Mouse (Mus musculus) olfactory bulb, adult 2 months (tissue): ENCODE measurements at regions not wholly inside any gene's neighbourhood (a gene's known extent, or its start where the extent isn't known, plus 50 kb on each side); places are given as distances from the start of the nearest gene placed in this dataset.

Source experiments
- H3K27ac ChIP-seq: fragments of 200-500 bp; 2 replicates; pipeline ENCODE4 v1.5.1; 2012; ENCODE audit warnings: low read depth, low read length; ENCODE audit not compliant: insufficient read depth
- H3K4me1 ChIP-seq: fragments of 200-500 bp; 2 replicates; pipeline ENCODE4 v1.6.1; 2012; ENCODE audit warnings: low read length; ENCODE audit not compliant: control insufficient read depth, insufficient read depth
- H3K4me3 ChIP-seq: fragments of 200-500 bp; 2 replicates; pipeline ENCODE4 v1.5.1; 2012; ENCODE audit warnings: mild to moderate bottlenecking, low read depth, low read length, moderate library complexity; ENCODE audit not compliant: insufficient read depth
- CTCF ChIP-seq: fragments of 200-500 bp; IDR thresholded peaks from 2 replicates; pipeline ENCODE4 v1.5.1; 2012; ENCODE audit warnings: low read depth, mild to moderate bottlenecking, low read length, moderate library complexity; ENCODE audit not compliant: insufficient read depth
- POLR2A ChIP-seq: fragments of 200-500 bp; IDR thresholded peaks from 2 replicates; pipeline ENCODE4 v1.6.1; 2012; ENCODE audit warnings: mild to moderate bottlenecking, low read depth, low read length, moderate library complexity; ENCODE audit not compliant: insufficient read depth
- WGBS: fragments of 180-500 bp; shearing (Covaris S2); methylation state at CpG from one replicate; pipeline ENCODE4 v1.1.7; 2018; 5-methylcytosine and 5-hydroxymethylcytosine counted together

DNA sequence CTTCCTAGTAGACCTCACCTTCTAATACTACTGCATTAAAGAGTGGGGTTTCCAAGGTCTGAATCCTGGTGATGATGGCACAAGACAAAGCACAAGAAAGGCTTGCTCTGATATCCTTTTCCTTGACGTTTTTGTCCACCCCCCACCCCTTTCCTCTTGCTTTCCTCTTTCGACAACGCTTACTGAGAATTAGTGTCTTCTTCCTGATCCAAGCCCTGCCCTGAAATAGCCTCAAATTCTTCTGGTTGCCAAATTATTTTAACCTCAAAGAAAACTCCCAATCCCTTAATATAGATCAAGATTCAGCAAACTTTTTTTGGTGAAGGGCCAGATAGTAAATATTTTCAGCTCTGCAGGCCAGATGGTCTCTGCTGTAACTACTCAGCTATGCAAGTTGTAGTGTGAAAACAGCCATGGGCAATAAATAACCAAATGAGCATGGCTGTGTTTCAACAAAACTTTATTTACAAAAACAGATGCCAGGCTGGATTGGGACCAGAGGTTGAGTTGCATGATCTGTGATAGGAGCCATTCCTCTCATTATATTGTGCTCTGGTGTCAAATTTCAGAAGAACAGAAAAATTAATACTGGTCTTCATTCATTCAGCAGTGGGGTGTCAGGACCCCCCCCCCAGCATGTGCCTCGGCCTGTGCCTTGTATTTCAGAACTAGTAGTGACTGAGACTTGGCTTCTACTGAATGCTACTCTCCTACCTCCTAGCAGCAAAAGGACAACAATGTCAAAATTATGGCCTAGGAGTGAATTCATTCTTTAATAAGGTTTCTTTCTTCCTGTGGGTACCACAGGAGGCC is 218.5 kb upstream of the Nrip1 start:
- whole genome bisulfite sequencing, result 69% methylated on average over 4 of the region's 4 CpGs
- Histone ChIP-seq H3K27ac (no peak overlapping the region), H3K4me1 (no peaks in the 10 kb centered on the region), H3K4me3 (no peak overlapping the region)
- TF ChIP-seq POLR2A (no peak), CTCF (no peak)

DNA sequence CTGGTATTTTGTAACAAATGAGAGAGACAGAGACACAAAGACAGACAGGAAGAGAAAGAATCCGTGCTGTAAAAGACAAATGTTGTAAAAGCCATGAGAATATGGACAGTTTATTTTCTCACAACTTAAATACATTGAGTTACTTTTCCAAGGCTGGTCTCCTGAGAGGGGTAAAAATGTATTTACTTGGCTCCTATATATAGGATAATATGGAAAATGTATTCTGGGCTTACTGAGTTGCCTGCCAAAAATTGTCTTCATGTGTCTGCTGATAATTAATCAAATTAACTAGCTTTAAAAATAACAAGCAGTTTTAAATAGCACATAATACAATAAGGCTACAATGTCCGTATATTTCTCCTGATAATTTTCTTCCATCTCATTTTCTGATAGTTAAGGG is 216.2 kb upstream of the Nrip1 start:
- TF ChIP-seq CTCF, result no peak
- no peak for TF ChIP-seq POLR2A
- WGBS, result 68% methylated on average over 2 of the region's 2 CpGs
- no peaks in the 10 kb centered on the region for H3K4me1 ChIP-seq
- no peak overlapping the region for H3K27ac ChIP-seq
- no peak overlapping the region for H3K4me3 ChIP-seq

DNA sequence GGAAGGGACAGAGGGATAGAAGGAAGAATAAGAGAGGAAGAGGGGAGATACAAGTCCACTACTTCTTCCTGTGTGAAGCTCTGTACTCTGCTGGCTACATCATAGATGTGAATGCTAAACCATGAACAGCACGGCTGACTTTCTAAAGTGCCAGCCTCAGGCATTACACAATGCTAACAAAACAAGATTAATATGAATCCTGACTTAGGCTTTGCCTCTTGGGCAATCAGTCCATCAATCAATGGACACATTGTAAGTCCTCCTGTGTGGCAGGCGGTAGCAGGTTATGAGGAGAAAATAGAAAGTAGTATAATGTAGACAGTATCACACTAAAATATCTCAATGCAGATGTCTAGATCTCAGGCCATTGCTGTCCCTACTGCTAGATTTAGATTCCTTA is 203.6 kb upstream of the Nrip1 start:
- no peak overlapping the region for H3K4me3 ChIP-seq
- H3K27ac ChIP-seq, result no peak overlapping the region
- 94% methylated on average over 2 of the region's 2 CpGs for WGBS
- TF ChIP-seq POLR2A, result no peak
- no peak for TF ChIP-seq CTCF
- no peaks in the 10 kb centered on the region for H3K4me1 ChIP-seq

DNA sequence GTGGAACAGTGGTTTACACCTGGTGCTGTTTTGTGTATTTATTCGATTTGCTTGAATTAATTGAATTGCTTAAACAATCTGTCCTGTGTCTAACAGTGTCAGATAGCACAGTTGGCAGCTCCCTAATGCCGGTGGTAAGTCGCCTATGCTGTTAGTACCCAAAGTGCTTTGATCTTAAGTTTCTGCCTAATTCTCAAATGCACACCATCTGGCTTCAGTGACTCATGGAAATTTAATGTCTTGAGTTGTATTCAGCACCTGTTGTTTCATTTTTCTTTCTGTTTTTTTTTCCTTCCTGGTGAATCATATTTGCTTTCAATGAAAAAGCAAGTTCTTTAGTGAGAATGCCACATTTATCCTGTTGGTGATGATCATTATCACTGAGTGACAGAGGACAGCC is 201.7 kb upstream of the Nrip1 start:
- WGBS, result 52% methylated on average over 3 of the region's 3 CpGs
- H3K27ac ChIP-seq, result no peak overlapping the region
- TF ChIP-seq POLR2A (no peak), CTCF (no peak)
- no peak overlapping the region for H3K4me3 ChIP-seq
- no peaks in the 10 kb centered on the region for H3K4me1 ChIP-seq

DNA sequence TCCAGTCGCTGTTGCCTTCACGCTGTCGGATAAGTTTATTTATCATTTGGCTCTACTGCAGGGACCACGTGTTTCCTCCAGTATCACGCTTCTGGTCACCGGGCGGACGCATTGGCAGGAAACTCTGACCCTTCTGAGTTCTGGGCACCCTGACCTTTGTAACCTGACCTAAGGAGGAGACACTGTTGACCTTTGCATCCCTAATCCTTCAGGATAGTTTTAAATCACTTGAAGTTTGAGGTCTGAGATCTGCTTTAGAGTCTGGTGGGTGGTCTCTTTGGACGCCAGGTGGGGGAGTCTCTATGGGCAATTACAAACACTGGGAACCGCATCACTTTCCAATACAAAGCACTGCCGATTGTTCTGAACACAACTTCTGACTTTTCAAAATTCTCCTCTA is 192.6 kb upstream of the Nrip1 start:
- WGBS, result 76% methylated on average over 11 of the region's 11 CpGs
- H3K4me1 ChIP-seq, result no peaks in the 10 kb centered on the region
- TF ChIP-seq POLR2A (no peak), CTCF (no peak)

DNA sequence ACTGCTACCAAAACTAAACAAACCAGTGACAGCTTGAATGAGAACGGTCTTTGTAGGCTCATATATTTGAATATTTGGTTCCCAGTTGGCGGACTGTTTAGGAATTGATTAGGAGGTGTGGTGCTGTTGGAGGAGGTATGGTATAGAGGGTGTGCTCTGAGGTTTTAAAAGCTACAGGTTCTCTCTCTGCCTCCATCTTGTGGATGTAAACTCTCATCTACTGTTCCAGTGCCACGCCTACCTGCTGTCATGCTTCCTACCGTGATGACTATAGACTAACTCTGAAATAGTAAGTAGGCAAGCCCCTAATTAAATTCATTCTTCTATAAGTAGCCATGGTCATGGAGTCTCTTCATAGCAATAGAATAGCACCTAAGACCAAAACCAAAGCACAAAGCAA is 181.2 kb upstream of the Nrip1 start:
- WGBS, result 80% methylated on average over 4 of the region's 4 CpGs
- Histone ChIP-seq H3K4me3 (no peak overlapping the region), H3K4me1 (no peaks in the 10 kb centered on the region), H3K27ac (no peak overlapping the region)
- no peak for TF ChIP-seq CTCF
- TF ChIP-seq POLR2A, result no peak

More for the DNA sequence above, 192.6 kb upstream of the Nrip1 start:
- H3K4me3 ChIP-seq, result no peak overlapping the region
- no peak overlapping the region for H3K27ac ChIP-seq

DNA sequence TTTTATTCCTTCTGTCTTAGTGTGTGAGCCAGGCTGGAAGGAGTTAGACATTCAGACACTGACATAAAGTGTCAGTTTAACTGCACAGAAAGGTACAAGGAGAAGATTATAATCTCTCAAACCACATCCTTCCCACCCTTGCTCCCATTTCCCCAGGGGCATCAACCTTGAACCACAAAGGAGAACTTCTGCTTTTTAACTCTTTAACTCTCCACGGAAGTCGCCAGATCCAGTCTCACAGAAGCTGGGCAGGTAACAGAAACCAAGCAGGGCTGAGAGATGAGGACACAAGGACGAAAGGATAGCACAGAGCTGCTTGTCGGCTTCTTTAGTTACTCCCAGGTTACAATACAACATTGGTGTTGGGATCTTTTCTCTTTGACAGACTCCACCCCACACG is 176.0 kb upstream of the Nrip1 start:
- TF ChIP-seq POLR2A (no peak), CTCF (no peak)

DNA sequence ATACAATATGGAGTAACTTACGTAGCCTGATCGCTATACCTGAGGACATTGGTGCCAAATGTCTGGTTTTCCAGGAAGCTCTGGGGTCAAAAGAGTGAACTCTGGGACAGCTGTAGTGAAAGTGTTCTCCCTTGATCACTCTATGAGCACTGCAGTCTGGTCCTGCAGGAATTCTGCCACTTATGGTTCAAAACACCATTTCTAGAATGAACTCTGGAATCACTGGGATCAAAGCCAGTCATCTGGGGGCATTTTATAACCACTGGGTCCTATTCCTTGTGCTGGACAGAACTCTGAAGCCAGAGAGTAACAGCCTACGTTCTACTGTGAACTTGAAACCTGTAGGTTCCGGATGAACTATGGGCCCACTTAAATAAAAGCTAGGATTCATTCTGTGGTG is 173.5 kb upstream of the Nrip1 start:
- Histone ChIP-seq H3K27ac (no peak overlapping the region), H3K4me3 (no peak overlapping the region), H3K4me1 (no peaks in the 10 kb centered on the region)
- 93% methylated on average over 4 of the region's 4 CpGs for WGBS
- TF ChIP-seq POLR2A, result no peak
- no peak for TF ChIP-seq CTCF

More for the DNA sequence above, 176.0 kb upstream of the Nrip1 start:
- Histone ChIP-seq H3K4me1 (no peaks in the 10 kb centered on the region), H3K4me3 (no peak overlapping the region), H3K27ac (no peak overlapping the region)
- WGBS, result 85% methylated on average over 5 of the region's 5 CpGs

DNA sequence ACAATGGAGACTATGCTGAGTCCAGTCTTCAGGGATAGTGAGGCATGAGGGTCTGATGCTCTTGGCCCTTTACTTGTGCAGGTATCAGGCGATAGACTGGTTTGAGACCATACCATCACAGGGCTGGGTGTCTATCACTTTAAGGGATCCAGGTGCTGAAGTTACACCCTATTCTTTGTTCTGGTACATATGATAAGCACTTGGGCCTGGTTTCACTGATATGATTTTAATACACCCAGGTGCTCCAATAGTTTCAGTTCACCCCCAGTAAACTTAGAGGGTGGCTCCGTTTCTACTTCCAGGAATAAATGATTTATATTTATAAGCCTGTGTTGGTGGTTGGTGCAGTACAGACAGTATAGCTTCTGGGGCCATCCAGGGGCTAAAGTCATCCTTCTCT is 173.0 kb upstream of the Nrip1 start:
- no peak for TF ChIP-seq CTCF
- TF ChIP-seq POLR2A, result no peak
- H3K4me3 ChIP-seq, result no peak overlapping the region
- H3K27ac ChIP-seq, result no peak overlapping the region
- 94% methylated on average over 2 of the region's 2 CpGs for WGBS
- no peaks in the 10 kb centered on the region for H3K4me1 ChIP-seq

DNA sequence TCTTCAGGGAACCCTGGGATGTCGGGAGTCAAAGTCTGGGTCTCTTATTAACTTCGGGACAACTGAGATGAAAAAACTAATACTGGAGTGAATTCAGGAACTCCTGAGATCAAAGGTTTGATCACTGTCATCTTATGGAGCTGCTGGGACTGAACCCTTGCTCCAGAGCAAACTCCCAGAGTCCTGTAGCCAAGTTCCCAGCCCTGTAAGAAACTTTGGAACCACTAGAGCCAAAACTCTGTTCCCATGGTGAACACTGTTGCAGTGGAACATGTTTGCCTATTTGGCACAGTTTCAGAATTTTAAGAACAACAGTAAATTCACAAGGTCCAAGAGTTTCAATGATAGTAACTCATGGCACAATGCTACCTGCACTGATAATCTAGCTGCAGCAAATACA is 172.3 kb upstream of the Nrip1 start:
- no peaks in the 10 kb centered on the region for H3K4me1 ChIP-seq
- TF ChIP-seq CTCF (no peak), POLR2A (no peak)
- H3K27ac ChIP-seq, result no peak overlapping the region
- no peak overlapping the region for H3K4me3 ChIP-seq
- WGBS, result 73% methylated on average over 2 of the region's 2 CpGs
